Mouse (Mus musculus): ENCODE data around the gene Chsy1.

GRCm38 (mm10) chr7:66120139-66120538 lies 10.8 kb downstream of the Chsy1 start:
- TF ChIP-seq CTCF (IDR thresholded peaks at IDR 0.05; ENCODE audit: low read depth) (no peak), EP300 (optimal IDR thresholded peaks at IDR 0.05) (no peak)

Data from stomach, postnatal 0 days (tissue).